Mouse (Mus musculus) myocyte (in vitro differentiated cells): Measurements from ENCODE around the gene Bcl9l. TPM values are rescaled to one million over a fixed set of nuclear protein-coding genes. Genes with fewer than 3 reads are reported as not detected.

Source experiments
- H3K27me3 ChIP-seq: one replicate; pipeline ENCODE4 v1.6.1; 2011; ENCODE audit not compliant: control insufficient read depth, insufficient read depth, insufficient read length
- H3K36me3 ChIP-seq: one replicate; pipeline ENCODE4 v1.6.1; 2011; ENCODE audit not compliant: control insufficient read depth, insufficient read depth
- H3K4me2 ChIP-seq: one replicate; pipeline ENCODE4 v1.6.1; 2011; ENCODE audit warnings: low read depth, control low read depth
- H3K4me3 ChIP-seq: one replicate; pipeline ENCODE4 v1.5.1; 2011; ENCODE audit warnings: mild to moderate bottlenecking, control low read depth, moderate library complexity
- H3K79me2 ChIP-seq: one replicate; pipeline ENCODE4 v1.6.1; 2011; ENCODE audit not compliant: control insufficient read depth, insufficient read depth
- H3ac ChIP-seq: one replicate; pipeline ENCODE4 v1.6.1; 2011; ENCODE audit not compliant: control insufficient read depth, insufficient read length
- CEBPB ChIP-seq: IDR thresholded peaks from 2 replicates; pipeline ENCODE4 v1.6.1; 2011; ENCODE audit warnings: mild to moderate bottlenecking, moderate library complexity; ENCODE audit not compliant: poor library complexity, insufficient read depth, severe bottlenecking
- E2F4 ChIP-seq: IDR thresholded peaks from one replicate; pipeline ENCODE4 v1.6.1; 2011; ENCODE audit warnings: mild to moderate bottlenecking, control low read depth, moderate library complexity; ENCODE audit not compliant: insufficient read depth
- MAX ChIP-seq: IDR thresholded peaks from one replicate; pipeline ENCODE4 v1.6.1; 2011; ENCODE audit warnings: low read depth, mild to moderate bottlenecking, control low read depth
- MYOD1 ChIP-seq, 3 experiments: IDR thresholded peaks; one replicate each; pipeline ENCODE4 v1.6.1; 2011; ENCODE audit warnings: control low read depth in 2 of 3, low read depth in 2 of 3, mild to moderate bottlenecking in 2 of 3, moderate library complexity in 1 of 3; ENCODE audit not compliant: insufficient read length in 2 of 3, control insufficient read depth in 1 of 3
- MYOG ChIP-seq, 3 experiments: IDR thresholded peaks; one replicate each; pipeline ENCODE4 v1.6.1; 2011; ENCODE audit warnings: control low read depth in 2 of 3, low read depth in 2 of 3, mild to moderate bottlenecking in 2 of 3; ENCODE audit not compliant: insufficient read length in 2 of 3, control insufficient read depth in 1 of 3, insufficient read depth in 1 of 3
- POLR2A ChIP-seq: IDR thresholded peaks from one replicate; pipeline ENCODE4 v1.6.1; 2011; ENCODE audit warnings: low read depth, mild to moderate bottlenecking, control low read depth, moderate library complexity; ENCODE audit not compliant: insufficient read length
- POLR2AphosphoS2 ChIP-seq: IDR thresholded peaks from one replicate; pipeline ENCODE4 v1.6.1; 2011; ENCODE audit warnings: low read depth, control low read depth; ENCODE audit not compliant: insufficient read length
- REST ChIP-seq: IDR thresholded peaks from one replicate; pipeline ENCODE4 v1.6.1; 2011; ENCODE audit warnings: mild to moderate bottlenecking, control low read depth, moderate library complexity; ENCODE audit not compliant: insufficient read depth, insufficient read length
- SRF ChIP-seq: IDR thresholded peaks from one replicate; pipeline ENCODE4 v1.6.1; 2011; ENCODE audit warnings: low read depth; ENCODE audit not compliant: control insufficient read depth, insufficient read length
- TCF12 ChIP-seq: IDR thresholded peaks from one replicate; pipeline ENCODE4 v1.6.1; 2011; ENCODE audit warnings: mild to moderate bottlenecking, control low read depth; ENCODE audit not compliant: poor library complexity, insufficient read depth, severe bottlenecking
- TCF3 ChIP-seq: IDR thresholded peaks from one replicate; pipeline ENCODE4 v1.6.1; 2011; ENCODE audit warnings: low read depth, control low read depth; ENCODE audit not compliant: insufficient read length
- USF1 ChIP-seq: IDR thresholded peaks from one replicate; pipeline ENCODE4 v1.6.1; 2011; ENCODE audit warnings: low read depth, mild to moderate bottlenecking, control low read depth, moderate library complexity
- polyA plus RNA-seq: library from polyadenylated mRNA; unstranded; fragments of >200 nt; fragmentation: generic; extraction: Trizol; gene quantifications from one replicate; pipeline ENCODE4 v1.2.1, GENCODE M21; 2012; ENCODE audit warnings: missing spikeins

Gene Bcl9l
- polyA plus RNA-seq, 1 experiment: 35.4 TPM

GRCm38 (mm10) chr9:44489651-44490085, 7.0 kb downstream of the Bcl9l start:
- Histone ChIP-seq H3K4me2 (peak overlapping the region; percentile 100), H3K4me3 (no peak overlapping the region), H3ac (no peak overlapping the region), H3K36me3 (no peaks in the 10 kb centered on the region), H3K79me2 (peaks cover 96% of the 10 kb centered on the region), H3K27me3 (no peaks in the 10 kb centered on the region)
- no peak for TF ChIP-seq POLR2AphosphoS2
- TF ChIP-seq MYOD1 (IDR thresholded peaks at IDR 0.05; ENCODE audit: control insufficient read depth in 1 of 3, insufficient read length in 2 of 3, low read depth in 2 of 3): no peak
- TF ChIP-seq SRF: no peak
- TF ChIP-seq CEBPB: no peak
- TF ChIP-seq MAX: no peak
- no peak for TF ChIP-seq MYOG (IDR thresholded peaks at IDR 0.05; ENCODE audit: control insufficient read depth in 1 of 3, insufficient read depth in 1 of 3, insufficient read length in 2 of 3, low read depth in 2 of 3)
- no peak for TF ChIP-seq POLR2A

- H3K79me2 ChIP-seq: peaks cover 94% of the 10 kb centered on the region
- TF ChIP-seq MYOG (IDR thresholded peaks at IDR 0.05; ENCODE audit: control insufficient read depth in 1 of 3, insufficient read depth in 1 of 3, insufficient read length in 2 of 3, low read depth in 2 of 3): no peak
- TF ChIP-seq POLR2AphosphoS2: no peak
- no peak for TF ChIP-seq SRF
- TF ChIP-seq MYOD1 (IDR thresholded peaks at IDR 0.05; ENCODE audit: control insufficient read depth in 1 of 3, insufficient read length in 2 of 3, low read depth in 2 of 3): no peak
- TF ChIP-seq POLR2A: no peak
- TF ChIP-seq TCF12: no peak
- TF ChIP-seq MAX: no peak
- no peak for TF ChIP-seq REST
- no peak for TF ChIP-seq USF1
- TF ChIP-seq E2F4: no peak
- no peak for TF ChIP-seq TCF3
- H3K4me2 ChIP-seq: peak overlapping the region; percentile 100
- H3K27me3 ChIP-seq: no peaks in the 10 kb centered on the region
- no peak overlapping the region for H3K4me3 ChIP-seq
- no peaks in the 10 kb centered on the region for H3K36me3 ChIP-seq
- no peak overlapping the region for H3ac ChIP-seq
Observed at GRCm38 (mm10) chr9:44490086-44490967, 7.7 kb downstream of the Bcl9l start.

- Histone ChIP-seq H3K79me2 (peaks cover 94% of the 10 kb centered on the region), H3K4me2 (no peak overlapping the region), H3K36me3 (no peaks in the 10 kb centered on the region), H3ac (no peak overlapping the region), H3K27me3 (no peaks in the 10 kb centered on the region), H3K4me3 (no peak overlapping the region)
- TF ChIP-seq MAX: no peak
- TF ChIP-seq POLR2A: no peak
- no peak for TF ChIP-seq E2F4
Observed at GRCm38 (mm10) chr9:44491351-44491750, 8.7 kb downstream of the Bcl9l start.

GRCm38 (mm10) chr9:44492631-44493461, 10.2 kb downstream of the Bcl9l start:
- Histone ChIP-seq H3K79me2 (peaks cover 85% of the 10 kb centered on the region), H3K27me3 (no peaks in the 10 kb centered on the region), H3K36me3 (no peaks in the 10 kb centered on the region), H3K4me3 (no peak overlapping the region), H3K4me2 (peak overlapping the region; percentile 87), H3ac (no peak overlapping the region)
- TF ChIP-seq POLR2A (peak; percentile 41), REST (no peak), TCF3 (no peak), CEBPB (no peak), MYOD1 (IDR thresholded peaks at IDR 0.05; ENCODE audit: control insufficient read depth in 1 of 3, insufficient read length in 2 of 3, low read depth in 2 of 3) (peak in 2 of 3 experiments; percentile 17 to 33), MYOG (IDR thresholded peaks at IDR 0.05; ENCODE audit: control insufficient read depth in 1 of 3, insufficient read depth in 1 of 3, insufficient read length in 2 of 3, low read depth in 2 of 3) (peak in 1 of 3 experiments; percentile 60), MAX (no peak), E2F4 (no peak)
